Mouse (Mus musculus): ENCODE results near the gene Ets1. TPM values are rescaled to one million over a fixed set of nuclear protein-coding genes. Genes with fewer than 3 reads are reported as not detected.

Ets1 gene
- polyA plus RNA-seq, 1 experiment from 2014 or later: 78.2 TPM

DNA sequence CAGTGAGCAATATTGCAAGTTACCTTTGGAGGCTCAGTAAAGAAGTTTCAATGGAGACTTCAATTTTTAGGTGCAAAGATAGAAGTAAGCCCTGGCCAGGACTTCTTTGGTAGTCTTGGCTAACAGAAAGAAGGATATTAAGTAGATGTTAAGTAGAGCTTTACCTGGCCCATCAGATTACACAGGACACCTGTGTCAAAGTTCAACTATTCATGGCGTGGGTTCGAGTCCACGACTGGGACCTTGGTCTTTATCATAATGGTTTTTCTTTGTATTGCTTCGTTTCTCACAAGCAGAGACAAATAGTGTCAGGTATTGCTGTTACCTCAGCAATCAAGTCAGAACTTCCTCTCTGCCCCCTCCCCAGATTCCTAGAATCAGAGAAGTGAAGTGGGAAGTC is 62.7 kb downstream of the Ets1 start:
- no peak for ATAC-seq
- TF ChIP-seq EP300 (IDR thresholded peaks at IDR 0.05) (no peak), CTCF (IDR thresholded peaks at IDR 0.05) (no peak)
- Histone ChIP-seq H3K4me1 (ENCODE audit: insufficient read depth, low read depth, low read length) (peaks cover 6% of the 10 kb centered on the region; the same call in 1 of the 2 replicates), H3K9me3 (ENCODE audit: low read length) (no peaks in the 10 kb centered on the region), H3K27me3 (replicated peaks; ENCODE audit: insufficient read depth, low read length) (no peaks in the 10 kb centered on the region), H3K27ac (ENCODE audit: low read length) (peak overlapping the region; percentile 57; the same call in 1 of the 2 replicates), H3K9ac (replicated peaks; ENCODE audit: low read depth) (no peak overlapping the region; the same call in 1 of the 2 replicates), H3K4me3 (ENCODE audit: low read depth, low read length) (peak overlapping the region; percentile 28), H3K36me3 (ENCODE audit: insufficient read depth, low read length) (0 out of 2 replicates have a peak, but pooled peaks cover 4% of the 10 kb centered on the region), H3K4me2 (replicated peaks; ENCODE audit: low read depth, low read length) (peak overlapping the region; percentile 61)
- no peak for DNase-seq (ENCODE audit: low spot score)
- WGBS: 58% methylated on average over 4 of the region's 4 CpGs

DNA sequence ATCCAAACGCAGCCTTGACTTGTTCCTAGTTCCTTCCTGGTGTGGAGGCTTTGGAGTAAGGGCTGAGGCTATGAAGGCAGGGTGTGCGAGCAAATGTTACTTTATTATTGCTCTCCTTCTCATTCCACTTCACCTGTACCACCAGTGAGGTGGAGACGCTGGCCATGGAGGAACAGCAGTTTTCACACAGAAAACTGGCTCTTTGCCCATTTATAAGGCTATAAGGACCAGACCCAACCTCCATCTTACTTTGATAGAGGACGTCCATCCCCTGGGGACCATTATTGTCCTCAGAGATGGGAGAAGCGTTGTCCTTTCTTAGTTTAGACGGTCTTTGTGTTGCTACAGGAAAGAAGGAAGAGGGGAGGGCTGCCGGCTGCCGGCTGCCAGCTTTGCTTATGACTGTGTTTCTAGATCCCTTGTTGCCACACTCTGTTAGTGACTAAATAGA is 63.4 kb downstream of the Ets1 start:
- TF ChIP-seq CTCF (IDR thresholded peaks at IDR 0.05) (no peak), EP300 (IDR thresholded peaks at IDR 0.05) (no peak)
- Histone ChIP-seq H3K27ac (ENCODE audit: low read length) (peak overlapping the region; percentile 57), H3K9me3 (ENCODE audit: low read length) (no peaks in the 10 kb centered on the region), H3K27me3 (replicated peaks; ENCODE audit: insufficient read depth, low read length) (no peaks in the 10 kb centered on the region), H3K36me3 (ENCODE audit: insufficient read depth, low read length) (0 out of 2 replicates have a peak, but pooled peaks cover 4% of the 10 kb centered on the region), H3K9ac (replicated peaks; ENCODE audit: low read depth) (peak overlapping the region; percentile 32; the same call in 1 of the 2 replicates), H3K4me2 (replicated peaks; ENCODE audit: low read depth, low read length) (peak overlapping the region; percentile 61), H3K4me3 (ENCODE audit: low read depth, low read length) (peak overlapping the region; percentile 28), H3K4me1 (ENCODE audit: insufficient read depth, low read depth, low read length) (peaks cover 8% of the 10 kb centered on the region; the same call in 1 of the 2 replicates)
- 47% methylated on average over 8 of the region's 8 CpGs for WGBS
- no peak for ATAC-seq
- DNase-seq (ENCODE audit: low spot score): peak; percentile 44

DNA sequence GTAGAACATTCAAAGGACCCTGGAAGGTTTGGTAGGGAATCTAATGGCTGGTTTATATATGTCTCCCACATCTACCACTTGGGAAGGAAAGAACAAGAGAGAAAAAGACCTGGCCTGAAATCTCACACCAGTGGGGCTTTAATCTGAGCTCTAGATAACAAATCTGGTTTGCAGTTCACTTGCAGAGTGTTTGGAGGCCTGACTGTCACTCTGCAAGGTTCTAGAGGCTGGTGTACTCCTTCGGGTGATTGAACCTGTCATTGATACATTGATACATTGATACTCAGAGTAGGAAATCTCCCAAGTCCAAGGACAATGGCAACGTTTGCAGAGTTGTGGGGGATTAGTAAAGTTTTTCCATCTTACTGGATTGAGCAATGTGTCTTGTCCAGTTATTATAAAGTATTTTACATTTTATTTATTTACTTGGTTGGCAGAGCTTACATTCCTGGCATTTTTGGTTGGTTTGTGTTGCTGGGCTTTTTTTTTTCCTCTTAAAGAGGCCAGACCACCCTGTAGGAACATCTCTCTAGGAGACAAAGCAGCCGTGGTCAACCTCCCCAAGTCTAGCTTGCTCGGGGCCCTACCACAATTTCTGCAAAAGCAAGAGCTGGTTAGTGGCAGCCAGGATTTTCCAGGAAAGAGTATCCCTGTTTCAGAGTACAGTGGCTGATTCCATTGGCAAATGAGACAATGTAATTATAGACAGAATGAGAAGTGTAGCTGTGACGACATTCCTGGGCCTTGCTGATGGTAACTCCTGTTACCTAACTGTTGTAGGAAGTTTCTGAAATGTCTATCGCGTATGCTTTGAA is 64.3 kb downstream of the Ets1 start:
- TF ChIP-seq CTCF (IDR thresholded peaks at IDR 0.05): no peak
- no peak for TF ChIP-seq EP300 (IDR thresholded peaks at IDR 0.05)

DNA sequence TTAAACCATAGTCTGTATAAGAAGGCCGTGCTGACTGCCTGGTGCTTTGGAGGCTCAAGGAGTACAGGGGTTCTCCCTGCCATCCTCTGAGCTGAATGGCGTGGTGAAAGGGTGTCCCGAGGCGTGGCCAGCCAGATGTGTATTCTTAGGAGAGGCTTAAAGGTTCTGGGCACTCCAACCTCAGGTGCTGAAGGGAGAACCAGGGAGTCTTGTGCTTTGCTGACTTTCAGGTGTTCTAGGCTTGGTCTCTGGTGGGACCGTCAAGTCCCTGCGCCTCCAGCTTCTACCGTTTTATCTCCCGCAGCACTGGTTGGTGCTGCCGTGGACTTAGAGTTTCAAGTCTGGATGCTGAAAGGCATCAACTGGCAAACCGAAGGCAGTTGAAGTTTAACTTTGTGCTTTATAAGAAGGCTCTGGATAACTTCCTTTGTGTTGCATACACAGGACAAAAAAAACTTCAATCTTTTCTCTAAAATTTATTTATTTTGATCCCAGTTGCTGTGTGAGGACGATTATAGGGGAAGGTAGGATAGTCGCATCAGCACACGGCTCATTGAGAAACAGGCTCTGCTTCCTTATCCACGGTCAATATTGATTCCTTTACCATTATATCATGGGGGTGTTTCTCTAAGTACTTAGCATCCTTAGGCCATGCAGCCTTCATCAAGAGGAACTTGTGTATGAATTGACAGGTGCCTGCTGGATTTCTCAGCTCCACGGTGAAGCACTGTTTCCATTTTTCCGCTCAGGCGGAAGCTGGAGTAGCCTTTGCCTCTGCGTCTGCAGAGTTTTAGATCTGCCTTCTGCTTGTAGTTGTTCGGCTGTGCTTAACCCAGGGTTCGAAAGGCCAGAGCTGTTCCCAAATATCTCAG is 65.3 kb downstream of the Ets1 start:
- 0 out of 2 replicates have a peak, but pooled peaks cover 4% of the 10 kb centered on the region for H3K36me3 ChIP-seq (ENCODE audit: insufficient read depth, low read length)
- WGBS: 61% methylated on average over 20 of the region's 20 CpGs
- TF ChIP-seq EP300 (IDR thresholded peaks at IDR 0.05): no peak
- TF ChIP-seq CTCF (IDR thresholded peaks at IDR 0.05): no peak
- peak overlapping the region; percentile 61 for H3K4me2 ChIP-seq (replicated peaks; ENCODE audit: low read depth, low read length)
- no peaks in the 10 kb centered on the region for H3K9me3 ChIP-seq (ENCODE audit: low read length)
- no peak overlapping the region; the same call in 1 of the 2 replicates for H3K27ac ChIP-seq (ENCODE audit: low read length)
- H3K9ac ChIP-seq (replicated peaks; ENCODE audit: low read depth): peak overlapping the region; percentile 21; the same call in 1 of the 2 replicates
- DNase-seq (ENCODE audit: low spot score) (no peak), ATAC-seq (no peak)
- H3K27me3 ChIP-seq (replicated peaks; ENCODE audit: insufficient read depth, low read length): no peaks in the 10 kb centered on the region
- 0 out of 2 replicates have a peak, but pooled peaks cover 11% of the 10 kb centered on the region for H3K4me1 ChIP-seq (ENCODE audit: insufficient read depth, low read depth, low read length)
- peak overlapping the region; percentile 28; the same call in 1 of the 2 replicates for H3K4me3 ChIP-seq (ENCODE audit: low read depth, low read length)

More for the DNA sequence above, 64.3 kb downstream of the Ets1 start:
- H3K36me3 ChIP-seq (ENCODE audit: insufficient read depth, low read length): 0 out of 2 replicates have a peak, but pooled peaks cover 4% of the 10 kb centered on the region
- 37% methylated on average over 7 of the region's 7 CpGs for WGBS
- no peaks in the 10 kb centered on the region for H3K9me3 ChIP-seq (ENCODE audit: low read length)
- H3K4me2 ChIP-seq (replicated peaks; ENCODE audit: low read depth, low read length): peak overlapping the region; percentile 61
- H3K4me3 ChIP-seq (ENCODE audit: low read depth, low read length): peak overlapping the region; percentile 28
- peak overlapping the region; percentile 57 for H3K27ac ChIP-seq (ENCODE audit: low read length)
- no peak for ATAC-seq
- DNase-seq (ENCODE audit: low spot score): peak; percentile 53
- H3K4me1 ChIP-seq (ENCODE audit: insufficient read depth, low read depth, low read length): peaks cover 8% of the 10 kb centered on the region; the same call in 1 of the 2 replicates
- H3K27me3 ChIP-seq (replicated peaks; ENCODE audit: insufficient read depth, low read length): no peaks in the 10 kb centered on the region
- H3K9ac ChIP-seq (replicated peaks; ENCODE audit: low read depth): peak overlapping the region; percentile 32

DNA sequence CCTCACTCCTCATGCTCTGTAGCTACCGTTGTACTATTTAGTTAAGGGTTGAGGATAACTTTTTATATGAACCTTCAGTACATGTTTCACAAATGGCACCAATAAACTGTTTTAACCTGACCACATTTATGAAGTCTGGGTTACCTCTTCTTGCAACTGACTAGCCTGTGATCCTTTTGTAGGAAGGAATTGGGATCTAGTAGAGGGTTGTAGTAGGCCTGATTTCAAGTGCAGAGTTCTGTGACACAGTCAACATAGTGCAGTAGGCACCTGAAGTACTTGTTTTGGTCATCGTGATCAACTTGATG is 65.9 kb downstream of the Ets1 start:
- 43% methylated on average over 2 of the region's 2 CpGs for WGBS
- Histone ChIP-seq H3K27ac (ENCODE audit: low read length) (no peak overlapping the region), H3K4me1 (ENCODE audit: insufficient read depth, low read depth, low read length) (0 out of 2 replicates have a peak, but pooled peaks cover 11% of the 10 kb centered on the region)

More for the DNA sequence above, 65.9 kb downstream of the Ets1 start:
- DNase-seq (ENCODE audit: low spot score): no peak
- no peaks in the 10 kb centered on the region for H3K27me3 ChIP-seq (replicated peaks; ENCODE audit: insufficient read depth, low read length)
- H3K36me3 ChIP-seq (ENCODE audit: insufficient read depth, low read length): 0 out of 2 replicates have a peak, but pooled peaks cover 4% of the 10 kb centered on the region
- H3K9me3 ChIP-seq (ENCODE audit: low read length): no peaks in the 10 kb centered on the region
- no peak for ATAC-seq
- TF ChIP-seq CTCF (IDR thresholded peaks at IDR 0.05): no peak
- TF ChIP-seq EP300 (IDR thresholded peaks at IDR 0.05): no peak
- no peak overlapping the region for H3K9ac ChIP-seq (replicated peaks; ENCODE audit: low read depth)
- H3K4me2 ChIP-seq (replicated peaks; ENCODE audit: low read depth, low read length): peak overlapping the region; percentile 61
- no peak overlapping the region for H3K4me3 ChIP-seq (ENCODE audit: low read depth, low read length)
